Mouse (Mus musculus): ENCODE data around the gene Zfr.

DNA sequence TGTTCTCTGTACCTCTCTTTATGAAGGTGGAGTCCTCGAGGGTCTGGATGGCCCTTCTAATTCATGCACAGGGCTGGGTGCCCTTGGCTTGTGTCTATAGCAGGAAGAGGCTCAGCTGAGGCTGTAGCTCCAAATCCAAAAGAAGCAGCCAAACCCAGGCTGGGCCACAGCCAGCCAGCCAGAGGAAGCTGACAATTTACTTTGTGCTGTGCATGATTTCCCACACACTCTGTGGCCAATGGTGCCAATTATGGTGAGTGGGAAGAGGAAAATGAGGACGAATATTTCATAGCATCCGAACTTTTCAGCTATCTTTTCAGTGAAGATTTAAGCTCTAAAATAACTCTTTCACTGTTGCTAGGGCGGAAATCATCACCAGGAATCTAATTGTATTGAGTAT is 21.2 kb upstream of the Zfr start:
- no peak for TF ChIP-seq TAL1 (conservative IDR thresholded peaks at IDR 0.05; ENCODE audit: low read depth, low read length)
- no peak for TF ChIP-seq CTCF (IDR thresholded peaks at IDR 0.05; ENCODE audit: low read depth, low read length)

Data from G1E (cell line).